Mouse (Mus musculus) CH12.LX (cell line): ENCODE measurements around the gene Mras. TPM values are rescaled to one million over a fixed set of nuclear protein-coding genes. Genes with fewer than 3 reads are reported as not detected.

Source experiments
- DNase-seq: peaks from one replicate; pipeline ENCODE4 v3.0.0-alpha.2; 2013; ENCODE audit errors: extremely low read depth
- H3K27ac ChIP-seq: 2 replicates; pipeline ENCODE4 v1.5.1; 2012; ENCODE audit warnings: low read depth, mild to moderate bottlenecking, control low read depth, moderate library complexity; ENCODE audit not compliant: insufficient read depth
- H3K27me3 ChIP-seq: replicated peaks from 2 replicates; pipeline ENCODE3; 2012; ENCODE audit warnings: inconsistent platforms
- H3K36me3 ChIP-seq, 2 experiments: replicated peaks in 1 of 2; 2 replicates each; pipeline versions ENCODE3 to v1.6.1; 2012; ENCODE audit warnings: inconsistent platforms in 1 of 2, low read length in 1 of 2, mild to moderate bottlenecking in 1 of 2, mixed read lengths in 1 of 2, moderate library complexity in 1 of 2; ENCODE audit not compliant: control insufficient read depth in 1 of 2, insufficient read depth in 1 of 2
- H3K4me1 ChIP-seq, 2 experiments: 2 replicates each; pipeline ENCODE4 v1.6.1; 2012; ENCODE audit warnings: inconsistent platforms in 1 of 2, moderate library complexity in 1 of 2; ENCODE audit not compliant: insufficient read depth in 2 of 2, control insufficient read depth in 1 of 2
- H3K4me2 ChIP-seq: 2 replicates; pipeline ENCODE4 v1.6.1; 2012; ENCODE audit warnings: low read depth, mild to moderate bottlenecking, control low read depth; ENCODE audit not compliant: poor library complexity, insufficient read depth, severe bottlenecking
- H3K4me3 ChIP-seq, 3 experiments: fragments of 150-350 bp in 1 of 3; sonication (generic) in 1 of 3; replicated peaks in 1 of 3; 2 replicates each; pipeline versions ENCODE3 to v1.5.1; 2011 to 2012; ENCODE audit warnings: low read depth in 2 of 3, low read length in 2 of 3, mild to moderate bottlenecking in 2 of 3, moderate library complexity in 2 of 3, control low read depth in 1 of 3, improper control_type of control experiment in 1 of 3, inconsistent platforms in 1 of 3, mixed read lengths in 1 of 3; ENCODE audit not compliant: poor library complexity in 1 of 3
- H3K79me2 ChIP-seq: replicated peaks from 2 replicates; pipeline ENCODE4 v1.6.1; 2012; ENCODE audit warnings: mild to moderate bottlenecking, moderate library complexity; ENCODE audit not compliant: control insufficient read depth, poor library complexity, insufficient read depth, severe bottlenecking; ENCODE audit errors: extremely low read depth
- H3K9ac ChIP-seq: 2 replicates; pipeline ENCODE4 v1.6.1; 2012; ENCODE audit warnings: low read depth, mild to moderate bottlenecking, control low read depth, moderate library complexity; ENCODE audit not compliant: insufficient read depth
- H3K9me3 ChIP-seq: replicated peaks from 2 replicates; pipeline ENCODE3; 2012; ENCODE audit warnings: low read length, inconsistent platforms, mixed read lengths
- CHD2 ChIP-seq: IDR thresholded peaks from 2 replicates; pipeline ENCODE4 v1.6.1; 2011; ENCODE audit warnings: low read length, improper control_type of control experiment
- E2F4 ChIP-seq: IDR thresholded peaks from 2 replicates; pipeline ENCODE4 v1.6.1; 2011; ENCODE audit warnings: low read depth, low read length, improper control_type of control experiment; ENCODE audit not compliant: insufficient replicate concordance
- ELF1 ChIP-seq: IDR thresholded peaks from 2 replicates; pipeline ENCODE4 v1.6.1; 2014; ENCODE audit warnings: low read depth, mild to moderate bottlenecking, inconsistent platforms, low read length, improper control_type of control experiment
- EP300 ChIP-seq: IDR thresholded peaks from 2 replicates; pipeline ENCODE4 v1.6.1; 2011; ENCODE audit warnings: low read length, improper control_type of control experiment
- HCFC1 ChIP-seq: IDR thresholded peaks from 2 replicates; pipeline ENCODE4 v1.6.1; 2012; ENCODE audit warnings: low read depth, mild to moderate bottlenecking, inconsistent platforms, low read length, improper control_type of control experiment
- IRF4 ChIP-seq: IDR thresholded peaks from 2 replicates; pipeline ENCODE4 v1.6.1; 2014; ENCODE audit warnings: low read depth, mild to moderate bottlenecking, inconsistent platforms, low read length, improper control_type of control experiment
- JUN ChIP-seq: IDR thresholded peaks from 2 replicates; pipeline ENCODE4 v1.6.1; 2011; ENCODE audit warnings: low read depth, mild to moderate bottlenecking, low read length, improper control_type of control experiment, moderate library complexity; ENCODE audit not compliant: insufficient read depth
- KAT2A ChIP-seq: IDR thresholded peaks from 2 replicates; pipeline ENCODE4 v1.6.1; 2012; ENCODE audit warnings: low read length, improper control_type of control experiment, inconsistent platforms; ENCODE audit not compliant: insufficient replicate concordance
- MAFK ChIP-seq: IDR thresholded peaks from 2 replicates; pipeline ENCODE4 v1.6.1; 2011; ENCODE audit warnings: low read length, improper control_type of control experiment; ENCODE audit not compliant: insufficient replicate concordance
- MAX ChIP-seq: IDR thresholded peaks from 2 replicates; pipeline ENCODE4 v1.6.1; 2011; ENCODE audit warnings: low read length, improper control_type of control experiment
- MAZ ChIP-seq: IDR thresholded peaks from 2 replicates; pipeline ENCODE4 v1.6.1; 2012; ENCODE audit warnings: low read depth, mild to moderate bottlenecking, inconsistent platforms, low read length, improper control_type of control experiment, moderate library complexity
- MXI1 ChIP-seq: IDR thresholded peaks from 2 replicates; pipeline ENCODE4 v1.6.1; 2011; ENCODE audit warnings: mild to moderate bottlenecking, low read depth, low read length, improper control_type of control experiment
- MYC ChIP-seq: IDR thresholded peaks from 2 replicates; pipeline ENCODE4 v1.6.1; 2011; ENCODE audit warnings: low read depth, mild to moderate bottlenecking, improper control_type of control experiment, low read length
- NELFE ChIP-seq: IDR thresholded peaks from 2 replicates; pipeline ENCODE4 v1.6.1; 2011; ENCODE audit warnings: low read depth, low read length, improper control_type of control experiment
- NRF1 ChIP-seq: IDR thresholded peaks from 2 replicates; pipeline ENCODE4 v1.6.1; 2014; ENCODE audit warnings: low read depth, mild to moderate bottlenecking, inconsistent platforms, low read length, improper control_type of control experiment, moderate library complexity
- PAX5 ChIP-seq: IDR thresholded peaks from 2 replicates; pipeline ENCODE4 v1.6.1; 2012; ENCODE audit warnings: low read length, inconsistent platforms, mixed read lengths
- POLR2AphosphoS2 ChIP-seq: IDR thresholded peaks from 2 replicates; pipeline ENCODE4 v1.6.1; 2011; ENCODE audit warnings: low read depth, low read length, improper control_type of control experiment
- RCOR1 ChIP-seq: conservative IDR thresholded peaks from 2 replicates; pipeline ENCODE4 v1.6.1; 2012; ENCODE audit warnings: low read depth, mild to moderate bottlenecking, inconsistent platforms, low read length, improper control_type of control experiment
- SIN3A ChIP-seq: IDR thresholded peaks from 2 replicates; pipeline ENCODE4 v1.6.1; 2012; ENCODE audit warnings: low read length, improper control_type of control experiment, inconsistent platforms
- SMC3 ChIP-seq: IDR thresholded peaks from 2 replicates; pipeline ENCODE4 v1.6.1; 2011; ENCODE audit warnings: low read depth, low read length, improper control_type of control experiment
- TBP ChIP-seq: conservative IDR thresholded peaks from 2 replicates; pipeline ENCODE4 v1.6.1; 2011; ENCODE audit warnings: low read depth, low read length, improper control_type of control experiment
- UBTF ChIP-seq: IDR thresholded peaks from 2 replicates; pipeline ENCODE4 v1.6.1; 2012; ENCODE audit warnings: low read depth, mild to moderate bottlenecking, inconsistent platforms, low read length, improper control_type of control experiment, moderate library complexity
- ZC3H11A ChIP-seq: IDR thresholded peaks from 2 replicates; pipeline ENCODE4 v1.6.1; 2012; ENCODE audit warnings: low read depth, mild to moderate bottlenecking, inconsistent platforms, low read length, improper control_type of control experiment
- ZKSCAN1 ChIP-seq: IDR thresholded peaks from 2 replicates; pipeline ENCODE4 v1.6.1; 2012; ENCODE audit warnings: low read depth, inconsistent platforms, low read length, improper control_type of control experiment, borderline replicate concordance
- ZMIZ1 ChIP-seq: IDR thresholded peaks from 2 replicates; pipeline ENCODE4 v1.6.1; 2012; ENCODE audit warnings: low read depth, mild to moderate bottlenecking, inconsistent platforms, low read length, improper control_type of control experiment
- ZNF384 ChIP-seq: IDR thresholded peaks from 2 replicates; pipeline ENCODE4 v1.6.1; 2012; ENCODE audit warnings: low read depth, low read length, improper control_type of control experiment, inconsistent platforms
- dilution Hi-C: fragments of 300-500 bp; cut with MboI; formaldehyde crosslinking; loops from 2 replicates; pipeline ENCODE4 v1.14.3; 2020; ENCODE audit warnings: low sequenced_read_pairs; ENCODE audit not compliant: extremely low pct_unique_long_range_greater_than_20kb, extremely low pct_ligation_motif_present
- in situ Hi-C: fragments of 300-500 bp; cut with MboI; formaldehyde crosslinking; loops from 3 replicates; pipeline ENCODE4 v1.14.3; 2019; ENCODE audit warnings: low sequenced_read_pairs, low pct_ligation_motif_present, low pct_unique_long_range_greater_than_20kb, mixed read lengths
- polyA plus RNA-seq: library from polyadenylated mRNA; unstranded; fragments of >175 nt; gene quantifications from 2 replicates; pipeline ENCODE4 v1.2.1, GENCODE M21; 2012; ENCODE audit warnings: low read depth; ENCODE audit not compliant: insufficient read length
- total RNA-seq, 2 experiments: library from RNA; depleted of rRNA; stranded (reverse); fragments of 300-350 nt in 1 of 2; fragments of >200 nt in 1 of 2; gene quantifications; 2 replicates each; pipeline ENCODE4 v1.2.3; 2012 to 2014

The Mras gene
- total and polyA plus RNA-seq, 3 experiments = 0.21 TPM; not detected in 2

- no peak overlapping the region for H3K4me2 ChIP-seq
- no peak for TF ChIP-seq MAX
- no peak for TF ChIP-seq ELF1
- no peak for TF ChIP-seq KAT2A
- no peak for TF ChIP-seq MAFK
- TF ChIP-seq HCFC1 = no peak
- no peak for TF ChIP-seq MXI1
- no peak for TF ChIP-seq MAZ
- no peak for TF ChIP-seq POLR2AphosphoS2
- TF ChIP-seq ZKSCAN1 = no peak
- TF ChIP-seq, all 38 proteins: peak for 0
- Histone ChIP-seq H3K27ac (no peak overlapping the region), H3K9me3 (no peaks in the 10 kb centered on the region), H3K9ac (no peak overlapping the region), H3K36me3 (no peaks in the 10 kb centered on the region), H3K79me2 (no peaks in the 10 kb centered on the region), H3K4me3 (no peak overlapping the region), H3K27me3 (no peaks in the 10 kb centered on the region), H3K4me1 (peaks cover 6 to 13% of the 10 kb centered on the region in 2 experiments)
- no peak for DNase-seq
- dilution Hi-C loops (no loop called here), in situ Hi-C loops (no loop called here)
These were observed 82.4 kb downstream of the Mras start for GRCm38 (mm10) chr9:99354796-99355195.

GRCm38 (mm10) chr9:99353390-99353789, 83.8 kb downstream of the Mras start:
- Histone ChIP-seq H3K27me3 (no peaks in the 10 kb centered on the region), H3K4me2 (no peak overlapping the region), H3K27ac (no peak overlapping the region), H3K9ac (no peak overlapping the region), H3K4me1 (peaks cover 4% of the 10 kb centered on the region in 2 experiments), H3K79me2 (no peaks in the 10 kb centered on the region), H3K36me3 (no peaks in the 10 kb centered on the region), H3K9me3 (no peaks in the 10 kb centered on the region), H3K4me3 (no peak overlapping the region)
- in situ Hi-C loops (no loop called here), dilution Hi-C loops (no loop called here)
- TF ChIP-seq SIN3A (no peak), TBP (no peak), ZMIZ1 (no peak), SMC3 (no peak), NRF1 (no peak)
- no peak for DNase-seq

GRCm38 (mm10) chr9:99352964-99353363, 84.2 kb downstream of the Mras start:
- H3K27ac ChIP-seq = no peak overlapping the region
- no peak overlapping the region for H3K4me3 ChIP-seq
- in situ Hi-C loops (no loop called here), dilution Hi-C loops (no loop called here)
- no peaks in the 10 kb centered on the region for H3K79me2 ChIP-seq
- no peak overlapping the region for H3K4me2 ChIP-seq
- H3K4me1 ChIP-seq = peaks cover 2 to 3% of the 10 kb centered on the region in 2 experiments; a peak in 2 of 4 replicates
- H3K9ac ChIP-seq = no peak overlapping the region
- no peaks in the 10 kb centered on the region for H3K36me3 ChIP-seq
- no peaks in the 10 kb centered on the region for H3K9me3 ChIP-seq
- H3K27me3 ChIP-seq = no peaks in the 10 kb centered on the region
- DNase-seq = no peak
- TF ChIP-seq MAFK (no peak), ZKSCAN1 (no peak), JUN (no peak), MAZ (no peak), ZC3H11A (no peak), E2F4 (no peak), NRF1 (no peak), IRF4 (no peak), RCOR1 (no peak), ZNF384 (no peak), SIN3A (no peak), MAX (no peak), MYC (no peak), CHD2 (no peak), PAX5 (no peak), EP300 (no peak), UBTF (no peak), KAT2A (no peak), NELFE (no peak)
